In genomic region chr17:79894971-79895882, GRCm38 (mm10) we compare ENCODE assay signal across 8 mouse cellular contexts. TPM values are rescaled to one million over a fixed set of nuclear protein-coding genes. Genes with fewer than 3 reads are reported as not detected.
DNase-seq lines count a peak whose midpoint lies in the region; ATAC-seq and TF ChIP-seq lines count a peak whose summit lies in the region.

No protein-coding gene starts in this region.

- H3K27ac ChIP-seq in forebrain, embryonic 10.5 days = peak overlapping the region; percentile 96
- H3K27ac ChIP-seq in heart, embryonic 15.5 days = peak overlapping the region; percentile 99
- peak overlapping the region; percentile 74 for H3K27ac ChIP-seq in liver, embryonic 14.5 days
- H3K27ac ChIP-seq in stomach, embryonic 16.5 days (ENCODE audit: low read length) = peak overlapping the region; percentile 97

- DNase-seq in CD4-positive helper T cell, adult 2 months (ENCODE audit: low read depth, low spot score) = peak; percentile 79
- peak; percentile 86 for DNase-seq in brain, adult 2 months (ENCODE audit: low read depth, low spot score)
- DNase-seq in forebrain, embryonic 10.5 days (ENCODE audit: extremely low spot score, low spot score) = peak; percentile 58
- peak; percentile 64 for DNase-seq in kidney, postnatal 14 days
- peak in 2 of 3 experiments; percentile 49 to 51 for DNase-seq in liver, embryonic 14.5 days (ENCODE audit: low read depth in 3 of 3, low spot score in 3 of 3)
- DNase-seq in neural tube, embryonic 10.5 days (ENCODE audit: extremely low spot score, low spot score) = peak; percentile 74

- peak; percentile 73 for ATAC-seq in heart, embryonic 15.5 days (replicated peaks; ENCODE audit: insufficient number of reproducible peaks, insufficient read depth, low FRiP score, low read depth)
- peak; percentile 71 for ATAC-seq in liver, embryonic 14.5 days (ENCODE audit: insufficient read depth)
- ATAC-seq in stomach, embryonic 16.5 days (ENCODE audit: insufficient read depth, low FRiP score) = peak; percentile 73

- H3K27me3 ChIP-seq in forebrain, embryonic 10.5 days (ENCODE audit: poor library complexity, severe bottlenecking) = peaks cover 31% of the 10 kb centered on the region
- peaks cover 4% of the 10 kb centered on the region; the same call in 1 of the 2 replicates for H3K27me3 ChIP-seq in heart, embryonic 15.5 days
- peaks cover 14% of the 10 kb centered on the region for H3K27me3 ChIP-seq in liver, embryonic 14.5 days (ENCODE audit: control insufficient read depth, insufficient read depth, low read length)
- 0 out of 2 replicates have a peak, but pooled peaks cover 6% of the 10 kb centered on the region for H3K27me3 ChIP-seq in stomach, embryonic 16.5 days (ENCODE audit: control insufficient read depth, insufficient read depth, low read length)

- no peaks in the 10 kb centered on the region for H3K36me3 ChIP-seq in forebrain, embryonic 10.5 days (replicated peaks)
- no peaks in the 10 kb centered on the region for H3K36me3 ChIP-seq in heart, embryonic 15.5 days
- no peaks in the 10 kb centered on the region for H3K36me3 ChIP-seq in liver, embryonic 14.5 days (replicated peaks; ENCODE audit: control insufficient read depth, insufficient read depth, low read depth)
- no peaks in the 10 kb centered on the region for H3K36me3 ChIP-seq in stomach, embryonic 16.5 days (ENCODE audit: control insufficient read depth, insufficient read depth, low read length)

- peak overlapping the region; percentile 99 for H3K9ac ChIP-seq in heart, embryonic 15.5 days
- peak overlapping the region; percentile 92 for H3K9ac ChIP-seq in liver, embryonic 14.5 days (replicated peaks)
- peak overlapping the region; percentile 99 for H3K9ac ChIP-seq in stomach, embryonic 16.5 days (ENCODE audit: low read length)

- H3K4me2 ChIP-seq in heart, embryonic 15.5 days = peak overlapping the region; percentile 94
- peak overlapping the region; percentile 96 for H3K4me2 ChIP-seq in liver, embryonic 14.5 days (ENCODE audit: low read depth)
- H3K4me2 ChIP-seq in stomach, embryonic 16.5 days (ENCODE audit: low read depth, low read length) = peak overlapping the region; percentile 63

- under 1% methylated on average over 86 of the region's 100 CpGs for WGBS in forebrain, embryonic 10.5 days
- WGBS in heart, embryonic 15.5 days = under 1% methylated on average over 67 of the region's 100 CpGs
- under 1% methylated on average over 81 of the region's 100 CpGs for WGBS in liver, embryonic 14.5 days (ENCODE audit: insufficient replicate concordance)
- WGBS in stomach, embryonic 16.5 days = under 1% methylated on average over 89 of the region's 100 CpGs

- TF ChIP-seq EP300 in liver, embryonic 14.5 days (IDR thresholded peaks at IDR 0.05; ENCODE audit: low read depth) = no peak

- peaks cover 35% of the 10 kb centered on the region for H3K4me1 ChIP-seq in forebrain, embryonic 10.5 days
- peaks cover 34% of the 10 kb centered on the region for H3K4me1 ChIP-seq in heart, embryonic 15.5 days (replicated peaks)
- H3K4me1 ChIP-seq in liver, embryonic 14.5 days (replicated peaks; ENCODE audit: control insufficient read depth in 2 of 2, insufficient read depth in 2 of 2, low read length in 1 of 2) = peaks cover 28 to 34% of the 10 kb centered on the region in 2 experiments
- H3K4me1 ChIP-seq in stomach, embryonic 16.5 days (ENCODE audit: control insufficient read depth, insufficient read depth, low read length) = peaks cover 29% of the 10 kb centered on the region

- no peaks in the 10 kb centered on the region for H3K9me3 ChIP-seq in forebrain, embryonic 10.5 days
- no peaks in the 10 kb centered on the region for H3K9me3 ChIP-seq in heart, embryonic 15.5 days (replicated peaks)
- no peaks in the 10 kb centered on the region for H3K9me3 ChIP-seq in liver, embryonic 14.5 days (ENCODE audit: control insufficient read depth, low read length)
- H3K9me3 ChIP-seq in stomach, embryonic 16.5 days (replicated peaks; ENCODE audit: control insufficient read depth, low read length) = no peaks in the 10 kb centered on the region

- H3K4me3 ChIP-seq in forebrain, embryonic 10.5 days = peak overlapping the region; percentile 96
- peak overlapping the region; percentile 97 for H3K4me3 ChIP-seq in heart, embryonic 15.5 days
- peak overlapping the region; percentile 67 to 84 for H3K4me3 ChIP-seq in liver, embryonic 14.5 days (ENCODE audit: insufficient read depth in 1 of 2, low read depth in 2 of 2, low read length in 2 of 2)
- peak overlapping the region; percentile 97 for H3K4me3 ChIP-seq in stomach, embryonic 16.5 days (replicated peaks; ENCODE audit: low read length)

- TF ChIP-seq CTCF in liver, embryonic 14.5 days (IDR thresholded peaks at IDR 0.05; ENCODE audit: low read depth) = peak; percentile 38

RNA-seq across cellular contexts. Expression of gene Atl2, which starts 0.7 kb away (rescaled TPM):
- polyA plus RNA-seq in forebrain, embryonic 10.5 days (2016; fragmentation: Nextera tagmentation; extraction: Ambion mirVana) = 38.9 and 39.8 TPM in 2 replicates
- 23.7 and 24.7 TPM in 2 replicates for polyA plus RNA-seq in heart, embryonic 15.5 days (2015; fragmentation: Nextera tagmentation; extraction: Ambion mirVana)
- polyA plus RNA-seq in liver, embryonic 14.5 days (2012; rRNA removed) = 13.6 and 19.4 TPM in 2 replicates
- 26.4 and 31.2 TPM in 2 replicates for polyA plus RNA-seq in liver, embryonic 14.5 days (2014; fragmentation: Nextera tagmentation; extraction: Ambion mirVana)
- 46.5 and 46.6 TPM in 2 replicates for polyA plus RNA-seq in stomach, embryonic 16.5 days (2015; fragmentation: Nextera tagmentation; extraction: Ambion mirVana)

Comparison
In these comparisons a context has a peak if more than half of its experiments do, and no peak if none do; other contexts are left out.
1. Peak in every context shown above with its lines: DNase-seq, ATAC-seq, H3K4me3 ChIP-seq and H3K27ac ChIP-seq.